Mouse (Mus musculus): ENCODE data around the gene Abr. TPM values are rescaled to one million over a fixed set of nuclear protein-coding genes. Genes with fewer than 3 reads are reported as not detected.

The Abr gene
- polyA plus RNA-seq, 1 experiment from 2014 or later, result 21.6 TPM

GRCm38 (mm10) chr11:76610948-76611347 lies 11.2 kb downstream of the Abr start:
- no peaks in the 10 kb centered on the region for H3K9me3 ChIP-seq (ENCODE audit: control insufficient read depth, low read length)
- no peak overlapping the region for H3K9ac ChIP-seq (ENCODE audit: low read length)
- H3K36me3 ChIP-seq (ENCODE audit: control insufficient read depth, insufficient read depth, low read length), result no peaks in the 10 kb centered on the region
- no peak for ATAC-seq (ENCODE audit: low read depth)
- no peak overlapping the region for H3K4me2 ChIP-seq (ENCODE audit: low read depth, low read length)
- H3K27ac ChIP-seq (ENCODE audit: low read length), result no peak overlapping the region
- H3K4me3 ChIP-seq (ENCODE audit: low read length), result no peak overlapping the region
- no peaks in the 10 kb centered on the region for H3K27me3 ChIP-seq (ENCODE audit: control insufficient read depth, insufficient read depth, low read depth, low read length)
- H3K4me1 ChIP-seq (replicated peaks; ENCODE audit: control insufficient read depth, insufficient read depth, low read length), result peaks cover 8% of the 10 kb centered on the region

GRCm38 (mm10) chr11:76606521-76606920 lies 15.6 kb downstream of the Abr start:
- no peaks in the 10 kb centered on the region for H3K36me3 ChIP-seq (ENCODE audit: control insufficient read depth, insufficient read depth, low read length)
- H3K27me3 ChIP-seq (ENCODE audit: control insufficient read depth, insufficient read depth, low read depth, low read length), result no peaks in the 10 kb centered on the region
- H3K9me3 ChIP-seq (ENCODE audit: control insufficient read depth, low read length), result no peaks in the 10 kb centered on the region
- ATAC-seq (ENCODE audit: low read depth), result no peak
- WGBS, result 82% methylated on average over 9 of the region's 9 CpGs
- H3K4me3 ChIP-seq (ENCODE audit: low read length), result no peak overlapping the region
- no peak overlapping the region for H3K27ac ChIP-seq (ENCODE audit: low read length)
- no peak overlapping the region for H3K9ac ChIP-seq (ENCODE audit: low read length)
- H3K4me1 ChIP-seq (replicated peaks; ENCODE audit: control insufficient read depth, insufficient read depth, low read length), result no peaks in the 10 kb centered on the region
- no peak overlapping the region for H3K4me2 ChIP-seq (ENCODE audit: low read depth, low read length)

GRCm38 (mm10) chr11:76599219-76599618 lies 22.9 kb downstream of the Abr start:
- Histone ChIP-seq H3K36me3 (ENCODE audit: control insufficient read depth, insufficient read depth, low read length) (no peaks in the 10 kb centered on the region), H3K4me3 (ENCODE audit: low read length) (no peak overlapping the region), H3K27me3 (ENCODE audit: control insufficient read depth, insufficient read depth, low read depth, low read length) (no peaks in the 10 kb centered on the region), H3K4me2 (ENCODE audit: low read depth, low read length) (no peak overlapping the region), H3K9ac (ENCODE audit: low read length) (no peak overlapping the region), H3K4me1 (replicated peaks; ENCODE audit: control insufficient read depth, insufficient read depth, low read length) (peaks cover 4% of the 10 kb centered on the region; the same call in 1 of the 2 replicates), H3K27ac (ENCODE audit: low read length) (no peak overlapping the region), H3K9me3 (ENCODE audit: control insufficient read depth, low read length) (no peaks in the 10 kb centered on the region)
- 7% methylated on average over 2 of the region's 2 CpGs for WGBS
- no peak for ATAC-seq (ENCODE audit: low read depth)

GRCm38 (mm10) chr11:76598757-76599156 lies 23.4 kb downstream of the Abr start:
- WGBS, result 64% methylated on average over 5 of the region's 5 CpGs
- no peaks in the 10 kb centered on the region for H3K36me3 ChIP-seq (ENCODE audit: control insufficient read depth, insufficient read depth, low read length)
- H3K4me2 ChIP-seq (ENCODE audit: low read depth, low read length), result no peak overlapping the region
- no peak overlapping the region for H3K27ac ChIP-seq (ENCODE audit: low read length)
- H3K4me1 ChIP-seq (replicated peaks; ENCODE audit: control insufficient read depth, insufficient read depth, low read length), result peaks cover 4% of the 10 kb centered on the region; the same call in 1 of the 2 replicates
- H3K27me3 ChIP-seq (ENCODE audit: control insufficient read depth, insufficient read depth, low read depth, low read length), result no peaks in the 10 kb centered on the region
- H3K4me3 ChIP-seq (ENCODE audit: low read length), result no peak overlapping the region
- ATAC-seq (ENCODE audit: low read depth), result no peak
- H3K9ac ChIP-seq (ENCODE audit: low read length), result no peak overlapping the region
- H3K9me3 ChIP-seq (ENCODE audit: control insufficient read depth, low read length), result no peaks in the 10 kb centered on the region

GRCm38 (mm10) chr11:76593620-76594326 lies 28.3 kb downstream of the Abr start:
- no peaks in the 10 kb centered on the region for H3K27me3 ChIP-seq (ENCODE audit: control insufficient read depth, insufficient read depth, low read depth, low read length)
- WGBS, result 69% methylated on average over 4 of the region's 4 CpGs
- H3K4me3 ChIP-seq (ENCODE audit: low read length), result no peak overlapping the region
- H3K36me3 ChIP-seq (ENCODE audit: control insufficient read depth, insufficient read depth, low read length), result no peaks in the 10 kb centered on the region
- H3K4me1 ChIP-seq (replicated peaks; ENCODE audit: control insufficient read depth, insufficient read depth, low read length), result peaks cover 9% of the 10 kb centered on the region
- no peak overlapping the region for H3K27ac ChIP-seq (ENCODE audit: low read length)
- H3K9ac ChIP-seq (ENCODE audit: low read length), result no peak overlapping the region
- H3K4me2 ChIP-seq (ENCODE audit: low read depth, low read length), result no peak overlapping the region
- H3K9me3 ChIP-seq (ENCODE audit: control insufficient read depth, low read length), result no peaks in the 10 kb centered on the region
- no peak for ATAC-seq (ENCODE audit: low read depth)

GRCm38 (mm10) chr11:76589746-76590145 lies 32.4 kb downstream of the Abr start:
- H3K4me2 ChIP-seq (ENCODE audit: low read depth, low read length), result no peak overlapping the region
- H3K4me1 ChIP-seq (replicated peaks; ENCODE audit: control insufficient read depth, insufficient read depth, low read length), result peaks cover 12% of the 10 kb centered on the region
- H3K9me3 ChIP-seq (ENCODE audit: control insufficient read depth, low read length), result 0 out of 2 replicates have a peak, but pooled peaks cover 1% of the 10 kb centered on the region
- H3K9ac ChIP-seq (ENCODE audit: low read length), result no peak overlapping the region
- whole genome bisulfite sequencing, result 68% methylated on average over 5 of the region's 5 CpGs
- no peak for ATAC-seq (ENCODE audit: low read depth)
- H3K27ac ChIP-seq (ENCODE audit: low read length), result no peak overlapping the region; the same call in 1 of the 2 replicates
- H3K36me3 ChIP-seq (ENCODE audit: control insufficient read depth, insufficient read depth, low read length), result no peaks in the 10 kb centered on the region
- H3K27me3 ChIP-seq (ENCODE audit: control insufficient read depth, insufficient read depth, low read depth, low read length), result no peaks in the 10 kb centered on the region
- no peak overlapping the region for H3K4me3 ChIP-seq (ENCODE audit: low read length)

GRCm38 (mm10) chr11:76588632-76589485 lies 33.3 kb downstream of the Abr start:
- Histone ChIP-seq H3K36me3 (ENCODE audit: control insufficient read depth, insufficient read depth, low read length) (no peaks in the 10 kb centered on the region), H3K9me3 (ENCODE audit: control insufficient read depth, low read length) (0 out of 2 replicates have a peak, but pooled peaks cover 3% of the 10 kb centered on the region), H3K4me3 (ENCODE audit: low read length) (no peak overlapping the region), H3K27me3 (ENCODE audit: control insufficient read depth, insufficient read depth, low read depth, low read length) (no peaks in the 10 kb centered on the region), H3K9ac (ENCODE audit: low read length) (no peak overlapping the region), H3K27ac (ENCODE audit: low read length) (no peak overlapping the region), H3K4me1 (replicated peaks; ENCODE audit: control insufficient read depth, insufficient read depth, low read length) (peaks cover 12% of the 10 kb centered on the region), H3K4me2 (ENCODE audit: low read depth, low read length) (no peak overlapping the region)
- peak; percentile 64 for ATAC-seq (ENCODE audit: low read depth)
- 49% methylated on average over 10 of the region's 10 CpGs for WGBS

GRCm38 (mm10) chr11:76588032-76588431 lies 34.1 kb downstream of the Abr start:
- Histone ChIP-seq H3K4me3 (ENCODE audit: low read length) (no peak overlapping the region), H3K4me2 (ENCODE audit: low read depth, low read length) (no peak overlapping the region), H3K27ac (ENCODE audit: low read length) (no peak overlapping the region), H3K4me1 (replicated peaks; ENCODE audit: control insufficient read depth, insufficient read depth, low read length) (peaks cover 12% of the 10 kb centered on the region), H3K9me3 (ENCODE audit: control insufficient read depth, low read length) (0 out of 2 replicates have a peak, but pooled peaks cover 3% of the 10 kb centered on the region), H3K36me3 (ENCODE audit: control insufficient read depth, insufficient read depth, low read length) (no peaks in the 10 kb centered on the region), H3K27me3 (ENCODE audit: control insufficient read depth, insufficient read depth, low read depth, low read length) (no peaks in the 10 kb centered on the region), H3K9ac (ENCODE audit: low read length) (no peak overlapping the region)
- WGBS, result 80% methylated on average over 2 of the region's 2 CpGs
- no peak for ATAC-seq (ENCODE audit: low read depth)

GRCm38 (mm10) chr11:76587333-76587732 lies 34.8 kb downstream of the Abr start:
- Histone ChIP-seq H3K4me3 (ENCODE audit: low read length) (no peak overlapping the region), H3K27me3 (ENCODE audit: control insufficient read depth, insufficient read depth, low read depth, low read length) (no peaks in the 10 kb centered on the region), H3K9me3 (ENCODE audit: control insufficient read depth, low read length) (0 out of 2 replicates have a peak, but pooled peaks cover 3% of the 10 kb centered on the region), H3K9ac (ENCODE audit: low read length) (no peak overlapping the region), H3K4me2 (ENCODE audit: low read depth, low read length) (no peak overlapping the region), H3K27ac (ENCODE audit: low read length) (no peak overlapping the region), H3K36me3 (ENCODE audit: control insufficient read depth, insufficient read depth, low read length) (no peaks in the 10 kb centered on the region), H3K4me1 (replicated peaks; ENCODE audit: control insufficient read depth, insufficient read depth, low read length) (peaks cover 12% of the 10 kb centered on the region)
- no peak for ATAC-seq (ENCODE audit: low read depth)
- 77% methylated on average over 1 of the region's 1 CpGs for WGBS
